Mouse (Mus musculus): Measurements from ENCODE around the gene Calhm4.
"Not testable (repeated sequence)": the region's sequence is repeated elsewhere in the genome, so short reads cannot be mapped to it uniquely, and the experiment has no call there.

Gene Calhm4

DNA sequence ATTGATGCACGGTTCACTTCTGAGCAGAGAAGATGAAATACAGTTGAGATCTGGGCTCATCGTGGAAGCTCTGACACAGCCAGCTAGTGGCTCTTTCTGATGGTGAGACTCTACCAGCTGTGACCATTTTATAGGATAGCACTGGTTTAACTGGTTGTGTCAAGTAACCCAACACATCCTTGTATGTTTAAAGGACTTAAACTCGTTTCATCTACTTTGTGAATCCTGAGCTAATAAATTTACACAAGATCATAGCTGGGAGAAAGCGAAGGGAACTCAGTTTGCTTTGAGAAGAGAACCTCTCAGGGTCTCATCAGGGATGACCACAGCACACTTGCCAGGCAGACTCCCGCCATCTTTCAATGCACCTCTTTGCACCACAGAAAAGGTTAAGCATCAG lies at the start of gene Calhm4:
Gene Calhm4 (minus strand): TSS at position 101 of the 400 bp plus-strand sequence.
- no peak for DNase-seq (ENCODE audit: inconsistent ontology term)

- peak; percentile 52 for DNase-seq (ENCODE audit: inconsistent ontology term)
These were observed 47.8 kb upstream of the Calhm4 start for GRCm38 (mm10) chr10:34091888-34092287.

- no peak for DNase-seq (ENCODE audit: inconsistent ontology term)
These were observed 46.4 kb upstream of the Calhm4 start for GRCm38 (mm10) chr10:34090481-34090880.

- DNase-seq (ENCODE audit: inconsistent ontology term): no peak
These were observed 45.4 kb upstream of the Calhm4 start for GRCm38 (mm10) chr10:34089517-34089916.

- peak; percentile 27 for DNase-seq (ENCODE audit: inconsistent ontology term)
These were observed 44.4 kb upstream of the Calhm4 start for GRCm38 (mm10) chr10:34088515-34088914.

DNA sequence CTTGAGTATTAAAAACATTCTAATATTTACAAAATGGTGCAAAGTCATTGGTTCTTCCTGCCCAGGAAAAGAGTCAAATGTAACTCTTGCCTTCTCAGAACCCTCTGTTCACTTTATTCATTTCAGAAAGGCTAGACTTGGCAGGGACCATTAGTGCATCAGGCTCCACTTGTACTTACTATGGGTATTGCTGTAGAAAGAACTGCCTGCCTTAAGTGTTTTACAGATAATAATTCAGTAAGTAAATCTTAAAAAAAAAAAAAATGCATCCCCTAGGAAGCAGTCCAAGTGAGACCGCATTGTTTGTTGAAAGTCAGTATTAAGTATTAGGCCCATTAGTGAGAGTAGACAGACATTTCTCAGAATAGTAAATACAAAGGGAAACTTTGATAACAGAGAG lies 42.4 kb upstream of the Calhm4 start:
- DNase-seq (ENCODE audit: inconsistent ontology term): no peak

DNA sequence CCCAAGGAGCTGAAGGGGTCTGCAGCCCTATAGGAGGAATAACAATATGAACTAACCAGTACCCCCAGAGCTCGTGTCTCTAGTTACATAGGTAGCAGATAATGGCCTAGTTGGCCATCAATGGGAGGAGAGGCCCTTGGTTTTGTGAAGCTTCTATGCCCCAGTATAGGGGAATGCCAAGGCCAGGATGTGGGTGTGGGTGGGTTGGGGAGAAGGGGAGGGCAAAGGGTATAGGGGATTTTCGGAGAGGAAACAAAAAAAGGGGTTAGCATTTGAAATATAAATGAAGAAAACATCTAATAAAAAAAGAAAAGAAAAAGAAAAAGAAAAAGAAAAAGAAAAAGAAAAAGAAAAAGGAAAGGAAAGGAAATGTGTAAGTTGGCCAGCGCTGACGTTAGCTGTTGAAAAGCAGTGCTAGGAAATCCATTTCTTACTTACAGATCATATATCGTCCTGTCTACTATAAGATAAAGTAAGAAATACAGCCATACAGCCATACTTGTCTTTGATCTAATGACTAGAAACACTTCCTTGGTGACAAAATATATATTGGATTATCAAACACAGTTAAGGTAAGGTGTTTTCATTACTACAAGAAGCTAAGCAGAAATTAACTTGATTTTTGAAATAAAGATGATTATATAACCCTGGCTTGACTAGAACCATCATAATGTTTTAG lies 30.6 kb upstream of the Calhm4 start:
- DNase-seq (ENCODE audit: inconsistent ontology term): no peak

- no peak for DNase-seq (ENCODE audit: inconsistent ontology term)
These were observed 27.5 kb upstream of the Calhm4 start for GRCm38 (mm10) chr10:34071650-34072049.

DNA sequence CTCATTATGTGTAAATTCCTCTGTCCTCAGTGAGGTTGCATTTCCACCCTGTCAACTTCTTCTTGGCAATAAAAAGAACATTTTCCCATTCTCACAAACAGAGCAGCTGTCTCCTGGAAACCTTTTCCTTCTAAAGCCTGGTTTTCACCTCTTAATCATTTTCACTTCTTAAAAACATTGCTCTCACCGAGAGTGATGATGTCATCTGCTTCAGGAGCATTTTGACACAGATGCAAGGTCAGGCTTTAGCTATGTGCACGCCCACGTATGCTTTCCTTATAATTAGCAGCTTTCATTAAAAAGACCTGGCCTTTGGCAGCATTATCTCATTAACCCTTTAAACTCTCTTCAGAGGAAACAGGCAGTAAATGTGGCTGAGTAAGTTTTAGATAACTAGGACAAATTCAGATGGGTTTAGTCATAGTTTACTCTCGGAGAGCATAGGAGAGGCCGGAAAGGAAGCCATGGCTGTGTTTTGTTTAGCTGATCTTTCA lies 26.9 kb upstream of the Calhm4 start:
- peak; percentile 88 for DNase-seq (ENCODE audit: inconsistent ontology term)

DNA sequence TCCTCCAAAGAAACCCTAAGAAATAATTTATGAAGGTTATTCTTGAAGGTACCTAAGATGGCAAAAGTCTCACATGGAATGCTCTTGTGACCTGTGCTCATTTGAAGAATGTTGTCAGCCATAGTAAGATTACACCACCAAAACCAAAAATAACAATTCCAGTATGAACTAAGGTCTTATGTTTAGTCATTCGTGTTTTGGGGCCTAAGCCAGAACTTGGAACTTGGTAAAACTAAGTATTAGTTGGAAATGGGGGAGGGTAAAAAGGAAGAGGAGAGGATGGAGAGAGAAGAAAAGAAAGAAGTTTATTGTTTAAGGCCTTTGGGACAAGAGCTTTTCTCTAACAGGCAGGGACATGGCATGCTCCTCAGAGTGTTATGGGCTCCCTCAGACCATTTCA lies 25.5 kb upstream of the Calhm4 start:
- no peak for DNase-seq (ENCODE audit: inconsistent ontology term)

GRCm38 (mm10) chr10:34066591-34066990 lies 22.5 kb upstream of the Calhm4 start:
- no peak for DNase-seq (ENCODE audit: inconsistent ontology term)

DNA sequence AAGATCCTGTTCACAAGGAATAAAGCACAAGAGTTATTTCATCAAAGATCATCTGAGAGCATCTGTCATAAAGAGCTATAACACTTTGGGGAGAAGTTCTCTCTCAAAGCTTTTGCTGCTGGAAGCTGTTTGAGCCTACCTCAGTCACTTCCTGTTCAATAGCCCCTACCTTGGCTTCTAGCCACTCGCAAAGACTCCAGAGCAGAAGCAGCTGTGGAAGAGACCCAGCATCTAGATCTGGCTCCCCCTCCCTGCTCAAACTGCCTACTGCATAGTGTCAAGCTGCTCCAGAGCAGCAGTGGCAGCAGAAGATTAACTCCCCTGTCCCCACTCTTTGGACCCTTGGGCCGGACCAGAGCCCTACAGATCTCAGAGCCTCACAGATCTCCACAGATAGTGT lies 9.9 kb upstream of the Calhm4 start:
- no peak for DNase-seq (ENCODE audit: inconsistent ontology term)

- DNase-seq (ENCODE audit: inconsistent ontology term): no peak
These were observed 6.7 kb downstream of the Calhm4 start, which contains the start of gene Trappc3l for GRCm38 (mm10) chr10:34037401-34037800. Gene Trappc3l, plus strand, starts transcription at chr10:34037597.

DNA sequence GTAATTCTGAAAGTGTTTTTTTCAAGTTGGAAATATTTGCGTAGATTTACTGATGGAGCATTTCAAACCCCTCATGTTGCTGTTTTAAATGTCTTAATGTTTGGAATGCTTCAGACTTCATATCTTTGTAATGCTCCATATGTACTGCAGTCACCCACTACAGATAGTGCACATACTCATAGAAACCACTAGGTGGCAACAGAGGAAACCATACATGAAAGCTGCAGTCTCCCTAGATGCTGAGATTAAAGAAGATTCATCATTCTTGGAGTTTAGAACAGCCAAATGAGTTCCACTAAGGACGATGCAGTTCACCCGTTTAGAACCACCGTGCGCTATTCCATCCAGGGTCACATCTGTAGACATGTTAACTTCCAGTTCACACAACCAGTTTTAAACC lies 7.5 kb downstream of the Calhm4 start:
- peak; percentile 34 for DNase-seq (ENCODE audit: inconsistent ontology term)

DNA sequence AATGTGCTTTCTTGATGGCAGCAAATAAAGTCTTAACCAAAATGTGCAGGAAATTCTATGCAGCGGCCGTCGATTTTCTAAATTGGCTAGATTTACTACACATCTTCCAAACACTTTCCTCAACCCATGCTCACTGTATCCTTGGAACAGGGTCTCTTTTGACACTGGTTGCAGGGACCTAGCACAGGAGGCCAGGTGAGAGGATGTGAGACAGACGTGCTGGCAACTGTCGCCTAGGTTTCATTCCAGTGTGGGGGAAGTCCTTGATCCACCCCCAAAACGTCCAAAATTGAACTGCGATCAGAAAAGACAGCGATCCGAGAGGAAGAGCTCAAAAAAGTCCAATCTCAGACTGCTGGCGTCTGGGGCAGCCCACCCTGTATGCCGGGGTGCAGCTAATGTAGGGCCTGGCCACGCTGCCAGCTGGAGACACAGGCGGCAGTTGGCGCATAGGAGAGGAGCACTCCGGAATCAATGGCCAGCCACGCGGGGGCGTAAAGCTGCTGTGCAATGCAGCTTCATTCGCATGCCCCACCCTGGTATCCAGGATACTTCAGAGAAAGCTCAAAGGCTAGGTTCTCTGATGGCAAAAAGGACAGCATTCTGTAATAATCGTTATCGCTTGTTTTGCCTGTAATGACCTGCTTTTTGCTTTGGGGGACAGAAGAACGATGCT lies 10.3 kb downstream of the Calhm4 start:
- peak; percentile 70 for DNase-seq (ENCODE audit: inconsistent ontology term)

GRCm38 (mm10) chr10:34030322-34030721 lies 13.8 kb downstream of the Calhm4 start:
- DNase-seq (ENCODE audit: inconsistent ontology term): no peak

GRCm38 (mm10) chr10:34019302-34020075 lies 24.6 kb downstream of the Calhm4 start, which contains the start of gene Rwdd1:
Gene Rwdd1, minus strand, starts transcription at chr10:34019624.
- DNase-seq (ENCODE audit: inconsistent ontology term): peak; percentile 99

GRCm38 (mm10) chr10:34018746-34019301 lies 25.3 kb downstream of the Calhm4 start:
- DNase-seq (ENCODE audit: inconsistent ontology term): peak; percentile 20

DNA sequence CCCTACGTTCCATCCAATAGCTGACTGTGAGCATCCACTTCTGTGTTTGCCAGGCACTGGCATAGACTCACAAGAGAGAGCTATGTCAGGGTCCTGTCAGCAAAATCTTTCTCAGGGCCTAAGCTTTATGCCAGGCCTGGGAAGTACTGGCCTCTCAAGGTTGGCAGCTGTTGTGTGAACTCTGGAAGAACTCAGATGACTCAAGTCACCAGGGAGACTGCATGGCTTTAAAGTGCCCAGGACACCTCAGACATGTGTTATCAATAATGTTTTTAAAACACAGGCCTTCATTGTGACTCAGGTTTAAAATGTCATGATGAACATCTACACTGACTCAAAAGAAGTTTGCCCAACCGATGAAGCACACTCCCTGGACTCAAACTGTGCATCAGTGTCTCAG lies 30.9 kb downstream of the Calhm4 start:
- peak; percentile 20 for DNase-seq (ENCODE audit: inconsistent ontology term)

DNA sequence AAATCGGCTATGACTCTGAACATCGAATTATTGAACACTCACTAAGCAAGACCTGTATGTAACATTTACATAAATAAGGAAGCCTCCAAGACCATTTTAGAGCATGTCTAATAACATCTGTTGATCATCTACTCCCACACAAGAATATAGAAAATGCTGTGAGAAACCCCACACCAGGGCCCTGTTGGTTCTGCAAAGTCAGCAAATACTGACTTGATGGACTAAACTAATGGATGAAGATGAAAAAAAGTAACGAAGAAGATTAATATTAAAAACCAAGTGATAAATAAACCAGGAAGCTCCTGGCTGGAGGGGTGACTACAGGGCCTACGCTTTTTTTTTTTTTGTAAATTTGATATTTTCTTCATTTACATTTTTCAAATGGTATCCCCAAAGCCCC lies 31.5 kb downstream of the Calhm4 start:
- DNase-seq (ENCODE audit: inconsistent ontology term): no peak

DNA sequence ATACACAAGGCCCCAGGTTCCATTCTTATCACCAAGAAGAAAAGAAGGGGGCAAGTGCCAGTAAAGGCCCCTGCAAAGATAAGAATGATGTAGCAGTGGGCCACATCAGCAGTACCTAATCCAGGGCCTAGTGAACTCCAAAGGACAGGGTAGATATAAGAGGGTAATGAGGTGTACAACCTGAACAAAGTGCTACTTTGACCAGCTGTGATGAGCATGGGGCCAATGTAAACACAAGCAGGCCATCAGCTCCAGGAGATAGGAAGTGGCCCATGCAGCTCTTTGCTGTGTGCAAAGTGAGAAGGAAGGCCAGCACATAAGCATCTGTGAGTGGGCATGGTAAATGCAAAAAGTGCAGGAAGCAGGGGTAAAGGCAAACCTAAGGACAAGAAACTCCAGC lies 45.7 kb downstream of the Calhm4 start:
- DNase-seq (ENCODE audit: inconsistent ontology term): no peak

DNA sequence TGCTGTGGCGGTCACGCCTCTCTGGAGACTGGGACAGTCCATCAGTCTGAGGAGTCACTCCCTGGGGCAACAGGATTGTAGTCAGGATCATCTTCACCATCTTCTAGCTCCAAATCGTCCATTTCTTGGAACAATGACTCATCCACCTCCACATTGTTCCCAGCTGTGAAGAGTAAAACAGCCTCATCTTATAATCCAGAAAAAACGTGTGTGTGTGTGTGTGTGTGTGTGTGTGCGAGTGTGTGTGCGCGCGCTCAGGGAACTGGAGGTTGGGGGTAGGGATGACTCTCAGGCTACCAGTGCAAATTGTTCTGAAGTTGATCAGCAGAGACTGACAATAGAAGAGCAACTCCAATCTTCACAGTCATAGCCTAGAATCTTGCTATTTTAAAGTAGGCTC lies 47.4 kb downstream of the Calhm4 start:
- DNase-seq (ENCODE audit: inconsistent ontology term): not testable (repeated sequence)

All from Muller cell, postnatal 12 days (primary cell).